8 mouse cellular contexts compared by ENCODE assay signal in the genomic region with DNA sequence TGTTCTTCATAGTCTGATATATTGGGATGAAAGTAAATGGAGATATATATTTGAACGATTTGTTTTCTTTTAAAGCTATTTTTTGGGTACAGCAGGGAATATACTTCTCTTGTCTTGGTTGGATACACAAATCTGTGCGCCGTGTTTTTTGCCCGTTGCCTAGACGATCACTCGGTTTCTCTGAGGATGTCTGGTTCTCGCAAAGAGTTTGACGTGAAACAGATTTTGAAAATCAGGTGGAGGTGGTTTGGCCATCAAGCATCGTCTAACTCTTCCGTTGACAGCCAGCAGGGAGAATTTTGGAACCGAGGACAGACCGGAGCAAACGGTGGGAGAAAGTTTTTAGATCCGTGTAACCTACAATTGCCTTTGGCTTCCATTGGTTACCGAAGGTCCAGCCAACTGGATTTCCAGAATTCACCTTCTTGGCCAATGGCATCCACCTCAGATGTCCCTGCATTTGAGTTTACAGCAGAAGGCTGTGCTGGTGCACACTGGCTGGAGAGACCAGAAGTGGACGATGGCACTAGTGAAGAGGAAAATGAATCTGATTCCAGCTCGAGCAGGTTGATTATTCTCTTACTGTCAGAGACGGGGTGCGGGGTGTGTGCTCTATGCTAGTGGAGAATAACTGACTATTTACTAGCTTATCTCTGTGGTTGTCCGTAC. TPM values are rescaled to one million over a fixed set of nuclear protein-coding genes. Genes with fewer than 3 reads are reported as not detected.
DNase-seq lines count a peak whose midpoint lies in the region; ATAC-seq lines count a peak whose summit lies in the region.

No protein-coding gene starts in this region.

- intact Hi-C loops in heart, postnatal 25 days (cut with DNase I): no loop called here
- intact Hi-C loops in left cerebral cortex, postnatal 25 days (cut with DNase I): loop anchor here (5.0 kb wide), 2 partner anchors 76 to 129 kb away; no protein-coding TSS in a partner anchor

- ATAC-seq in forebrain, embryonic 16.5 days: peak; percentile 37
- peak; percentile 58 for ATAC-seq in neural tube, embryonic 12.5 days (ENCODE audit: low FRiP score, low read depth)

- peaks cover 26% of the 10 kb centered on the region for H3K4me1 ChIP-seq in forebrain, embryonic 16.5 days (replicated peaks; ENCODE audit: control insufficient read depth, insufficient read depth, low read length)
- peaks cover 6% of the 10 kb centered on the region for H3K4me1 ChIP-seq in neural tube, embryonic 12.5 days

- H3K4me2 ChIP-seq in forebrain, embryonic 16.5 days (ENCODE audit: low read length): peak overlapping the region; percentile 72
- peak overlapping the region; percentile 70 for H3K4me2 ChIP-seq in neural tube, embryonic 12.5 days (replicated peaks)

- peak overlapping the region; percentile 83 for H3K9ac ChIP-seq in forebrain, embryonic 16.5 days (replicated peaks; ENCODE audit: low read depth, low read length)
- peak overlapping the region; percentile 70 for H3K9ac ChIP-seq in neural tube, embryonic 12.5 days

- no peaks in the 10 kb centered on the region for H3K27me3 ChIP-seq in forebrain, embryonic 16.5 days (replicated peaks; ENCODE audit: control insufficient read depth, insufficient read depth, low read length)
- no peaks in the 10 kb centered on the region for H3K27me3 ChIP-seq in neural tube, embryonic 12.5 days (replicated peaks)

- under 1% methylated on average over 20 of the region's 20 CpGs for WGBS in forebrain, embryonic 16.5 days
- 7% methylated on average over 20 of the region's 20 CpGs for WGBS in neural tube, embryonic 12.5 days

- H3K4me3 ChIP-seq in forebrain, embryonic 16.5 days (replicated peaks; ENCODE audit: low read length): peak overlapping the region; percentile 77
- H3K4me3 ChIP-seq in neural tube, embryonic 12.5 days: peak overlapping the region; percentile 51

- peak; percentile 76 for DNase-seq in heart, adult 11 months
- no peak for DNase-seq in heart, postnatal 25 days (ENCODE audit: low spot score)
- DNase-seq in cerebellum, adult 11 months: peak; percentile 28
- peak; percentile 31 to 49 for DNase-seq in left cerebral cortex, postnatal 25 days (ENCODE audit: low spot score in 2 of 2)
- no peak for DNase-seq in T-cell, adult 2 months (ENCODE audit: low spot score)
- DNase-seq in spleen, adult 12 weeks (ENCODE audit: low spot score): no peak

- peak overlapping the region; percentile 84 for H3K27ac ChIP-seq in forebrain, embryonic 16.5 days (ENCODE audit: low read length)
- H3K27ac ChIP-seq in neural tube, embryonic 12.5 days: peak overlapping the region; percentile 68

- H3K36me3 ChIP-seq in forebrain, embryonic 16.5 days (ENCODE audit: control insufficient read depth, insufficient read depth): no peaks in the 10 kb centered on the region
- H3K36me3 ChIP-seq in neural tube, embryonic 12.5 days: no peaks in the 10 kb centered on the region

- no peaks in the 10 kb centered on the region for H3K9me3 ChIP-seq in forebrain, embryonic 16.5 days (ENCODE audit: control insufficient read depth, low read length)
- no peaks in the 10 kb centered on the region for H3K9me3 ChIP-seq in neural tube, embryonic 12.5 days

RNA-seq across cellular contexts. Expression of gene Klhl5, which starts 24.0 kb away (rescaled TPM):
- 10 to 100 TPM; 13.9 to 14.3 TPM for total RNA-seq in heart, postnatal 25 days (2021)
- 63.5 and 67.3 TPM in 2 replicates for polyA plus RNA-seq in forebrain, embryonic 16.5 days (2015; fragmentation: Nextera tagmentation; extraction: Ambion mirVana)
- 10 to 100 TPM; 40.9 to 45.3 TPM for total RNA-seq in left cerebral cortex, postnatal 25 days (2021)
- 34.0 and 43.7 TPM in 2 replicates for polyA plus RNA-seq in neural tube, embryonic 12.5 days (2016; fragmentation: Nextera tagmentation; extraction: Ambion mirVana)

RNA-seq across cellular contexts. Expression of gene Tmem156, which starts 39.4 kb away (rescaled TPM):
- not detected for total RNA-seq in heart, postnatal 25 days (2021)
- polyA plus RNA-seq in forebrain, embryonic 16.5 days (2015; fragmentation: Nextera tagmentation; extraction: Ambion mirVana): 0.22 TPM in 1 of 2 replicates, not detected in the other
- total RNA-seq in left cerebral cortex, postnatal 25 days (2021): under 1 TPM; 0.46 to 0.71 TPM
- polyA plus RNA-seq in neural tube, embryonic 12.5 days (2016; fragmentation: Nextera tagmentation; extraction: Ambion mirVana): 0.19 and 0.20 TPM in 2 replicates

Comparison
In these comparisons a context has a peak if more than half of its experiments do, and no peak if none do; other contexts are left out.
1. DNase-seq: peak in heart, adult 11 months (single experiment), cerebellum, adult 11 months (single experiment) and left cerebral cortex, postnatal 25 days (2 of 2); none in heart, postnatal 25 days (single experiment), T-cell, adult 2 months (single experiment) and spleen, adult 12 weeks (single experiment).